Mouse (Mus musculus): Measurements from ENCODE around the gene Rrp12. TPM values are rescaled to one million over a fixed set of nuclear protein-coding genes. Genes with fewer than 3 reads are reported as not detected.
A peak's percentile ranks its signal among the peaks of the same experiment; 100 is the strongest.

Gene Rrp12
- polyA plus RNA-seq, 1 experiment from 2014 or later: 19.6 TPM

DNA sequence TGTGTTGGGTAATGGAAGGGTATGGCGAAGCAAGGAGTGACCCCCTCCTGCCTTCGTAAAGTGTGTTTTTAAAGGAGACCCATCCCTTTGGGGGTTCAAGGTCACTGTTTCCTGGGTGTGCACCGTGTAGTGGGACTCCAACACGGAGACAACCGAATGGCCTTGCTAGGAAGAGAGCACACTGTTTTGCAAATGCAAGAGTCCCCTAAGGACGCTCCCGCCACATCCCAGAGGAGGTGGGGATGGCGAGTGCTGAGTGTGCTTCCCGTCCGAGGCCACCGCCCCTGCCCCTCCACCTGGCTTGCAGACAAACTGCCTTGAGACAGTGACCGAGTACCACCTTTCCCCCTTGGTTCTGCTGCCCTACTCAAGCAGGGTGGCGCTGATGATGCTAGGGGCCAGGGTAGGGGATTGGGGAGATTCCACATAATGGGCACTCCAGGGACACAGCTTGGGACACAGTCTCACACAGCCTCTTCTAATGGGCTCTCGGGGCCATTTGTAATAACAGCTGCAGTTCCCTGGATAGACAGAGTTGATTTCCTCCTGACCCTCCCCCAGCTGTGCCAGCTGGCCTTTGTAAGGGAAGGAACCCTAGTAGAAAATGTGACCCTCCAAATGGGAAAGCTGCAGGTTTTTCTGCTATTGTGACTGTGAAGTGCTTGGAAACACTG lies 64.1 kb downstream of the Rrp12 start:
- H3K9me3 ChIP-seq: no peaks in the 10 kb centered on the region
- H3K4me1 ChIP-seq: peaks cover 26% of the 10 kb centered on the region
- no peak overlapping the region for H3K27ac ChIP-seq
- 0 out of 2 replicates have a peak overlapping the region, but pooled peaks have one; percentile 13 for H3K9ac ChIP-seq
- ATAC-seq (ENCODE audit: low FRiP score, low read depth): no peak
- H3K4me2 ChIP-seq (replicated peaks): peak overlapping the region; percentile 98
- no peaks in the 10 kb centered on the region for H3K36me3 ChIP-seq
- 4% methylated on average over 14 of the region's 14 CpGs for WGBS
- H3K27me3 ChIP-seq: peaks cover 51% of the 10 kb centered on the region
- H3K4me3 ChIP-seq: peak overlapping the region; percentile 73

DNA sequence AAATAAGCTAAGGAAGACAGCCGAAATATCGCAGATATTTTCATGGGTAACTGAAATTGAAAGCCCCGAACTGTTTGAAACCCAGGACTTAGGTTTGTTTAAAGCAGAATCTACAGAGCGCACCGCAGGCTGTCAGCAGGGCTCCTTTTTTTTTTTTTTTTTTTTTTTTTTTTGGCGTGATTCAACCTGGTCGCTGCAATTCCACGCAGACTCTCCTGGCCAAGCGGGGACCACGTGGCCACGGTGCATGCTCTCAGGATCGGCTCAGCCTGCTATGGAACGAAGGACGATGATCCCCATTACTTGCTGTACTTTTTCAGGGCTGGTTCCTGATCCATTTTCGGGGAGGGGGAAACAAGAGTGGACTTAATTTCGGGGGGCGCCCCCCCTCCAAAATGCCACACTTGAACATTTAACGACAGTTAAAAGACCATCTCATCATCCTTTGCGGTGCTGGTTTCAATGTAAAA lies 64.8 kb downstream of the Rrp12 start:
- no peaks in the 10 kb centered on the region for H3K9me3 ChIP-seq
- no peak for ATAC-seq (ENCODE audit: low FRiP score, low read depth)
- H3K4me3 ChIP-seq: peak overlapping the region; percentile 73
- H3K36me3 ChIP-seq: no peaks in the 10 kb centered on the region
- peak overlapping the region; percentile 98 for H3K4me2 ChIP-seq (replicated peaks)
- H3K27ac ChIP-seq: no peak overlapping the region
- H3K9ac ChIP-seq: peak overlapping the region; percentile 77
- peaks cover 45% of the 10 kb centered on the region for H3K27me3 ChIP-seq
- H3K4me1 ChIP-seq: peaks cover 26% of the 10 kb centered on the region
- 1% methylated on average over 19 of the region's 19 CpGs for WGBS

DNA sequence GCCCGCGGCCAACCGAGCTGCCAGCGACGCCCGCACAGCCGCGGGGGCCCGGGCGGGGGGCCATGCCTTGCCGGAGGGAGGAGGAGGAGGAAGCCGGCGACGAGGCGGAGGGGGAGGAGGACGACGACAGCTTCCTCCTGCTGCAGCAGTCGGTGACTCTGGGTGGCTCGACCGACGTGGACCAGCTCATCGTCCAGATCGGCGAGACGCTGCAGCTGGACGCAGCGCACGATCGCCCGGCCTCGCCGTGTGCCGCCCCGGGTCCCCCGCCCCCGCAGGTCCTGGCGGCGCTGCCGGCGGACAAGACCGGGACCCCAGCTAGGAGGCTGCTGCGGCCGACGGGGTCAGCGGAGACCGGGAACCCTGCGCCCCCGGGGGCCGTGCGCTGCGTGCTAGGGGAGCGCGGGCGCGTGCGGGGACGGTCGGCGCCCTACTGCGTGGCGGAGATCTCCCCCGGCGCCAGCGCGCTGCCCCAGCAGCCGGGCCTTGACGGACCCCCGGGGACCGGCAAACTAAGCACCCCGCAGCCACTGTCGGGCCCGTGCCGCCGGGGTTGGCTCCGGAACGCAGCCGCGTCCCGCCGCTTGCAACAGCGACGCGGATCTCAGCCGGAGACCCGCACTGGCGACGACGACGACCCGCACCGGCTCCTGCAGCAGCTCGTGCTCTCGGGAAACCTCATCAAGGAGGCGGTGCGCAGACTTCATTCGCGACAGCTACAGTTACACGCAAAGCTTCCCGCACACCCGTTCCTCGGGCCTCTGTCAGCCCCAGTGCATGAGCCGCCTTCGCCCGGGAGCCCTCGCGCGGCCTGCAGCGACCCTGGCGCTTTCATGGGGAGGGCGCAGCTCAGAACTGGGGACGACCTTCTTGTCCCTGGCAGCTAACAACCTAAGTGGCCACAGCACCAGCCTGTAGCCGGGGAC lies 65.6 kb downstream of the Rrp12 start:
- Histone ChIP-seq H3K9me3 (no peaks in the 10 kb centered on the region), H3K27ac (peak overlapping the region; percentile 79; the same call in 1 of the 2 replicates), H3K4me2 (replicated peaks) (peak overlapping the region; percentile 98), H3K4me3 (peak overlapping the region; percentile 73), H3K27me3 (peaks cover 43% of the 10 kb centered on the region), H3K36me3 (no peaks in the 10 kb centered on the region), H3K4me1 (peaks cover 20% of the 10 kb centered on the region), H3K9ac (peak overlapping the region; percentile 77)
- under 1% methylated on average over 102 of the region's 112 CpGs for WGBS
- ATAC-seq (ENCODE audit: low FRiP score, low read depth): peak; percentile 67

DNA sequence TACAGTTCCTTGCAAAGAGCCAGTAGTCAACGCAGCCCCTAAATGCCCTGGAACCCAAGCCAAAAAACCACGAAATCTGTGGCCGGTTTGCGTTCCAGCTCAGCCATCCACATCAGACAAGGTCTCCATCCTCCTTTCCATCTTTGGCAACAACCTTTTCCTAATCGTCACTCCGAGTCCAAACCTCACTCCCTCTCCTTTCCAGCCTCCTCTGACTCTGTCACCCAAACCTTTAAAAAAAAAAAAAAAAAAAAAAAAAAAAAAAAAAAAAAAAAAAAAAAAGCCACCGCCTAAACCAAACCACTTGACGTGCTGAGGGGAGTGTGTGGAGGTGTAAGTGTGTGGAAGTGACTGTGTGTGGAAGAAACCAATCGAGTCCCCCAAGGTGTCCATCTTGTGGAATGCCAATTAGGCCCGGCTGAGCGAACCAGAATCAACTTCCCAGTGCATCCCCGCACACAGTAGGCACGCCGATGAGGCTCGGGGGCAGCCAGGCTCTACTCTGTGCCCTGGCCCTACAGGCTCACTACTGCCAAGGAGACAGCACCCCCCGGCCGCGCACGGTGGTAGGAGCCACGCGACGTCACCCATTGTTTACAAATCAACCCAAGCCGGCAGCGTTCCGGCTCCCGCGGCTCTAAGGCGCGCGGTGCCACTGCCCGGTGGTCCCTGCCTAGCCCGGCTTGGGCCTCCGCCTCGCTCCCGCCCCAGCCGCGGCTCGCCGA lies 66.4 kb downstream of the Rrp12 start, which contains the start of gene Frat1:
Gene Frat1 (plus strand): TSS at position 590 of the 725 bp plus-strand sequence.
- Histone ChIP-seq H3K27me3 (peaks cover 37% of the 10 kb centered on the region), H3K9me3 (no peaks in the 10 kb centered on the region), H3K4me1 (peaks cover 20% of the 10 kb centered on the region), H3K4me3 (peak within 1 kb of the TSS; percentile 73), H3K4me2 (replicated peaks) (peak within 1 kb of the TSS; percentile 98), H3K36me3 (no peaks in the 10 kb centered on the region), H3K9ac (peak within 1 kb of the TSS; percentile 77), H3K27ac (peak within 1 kb of the TSS; percentile 79)
- peak; percentile 93 for ATAC-seq (ENCODE audit: low FRiP score, low read depth)
- under 1% methylated on average over 39 of the region's 39 CpGs for WGBS

DNA sequence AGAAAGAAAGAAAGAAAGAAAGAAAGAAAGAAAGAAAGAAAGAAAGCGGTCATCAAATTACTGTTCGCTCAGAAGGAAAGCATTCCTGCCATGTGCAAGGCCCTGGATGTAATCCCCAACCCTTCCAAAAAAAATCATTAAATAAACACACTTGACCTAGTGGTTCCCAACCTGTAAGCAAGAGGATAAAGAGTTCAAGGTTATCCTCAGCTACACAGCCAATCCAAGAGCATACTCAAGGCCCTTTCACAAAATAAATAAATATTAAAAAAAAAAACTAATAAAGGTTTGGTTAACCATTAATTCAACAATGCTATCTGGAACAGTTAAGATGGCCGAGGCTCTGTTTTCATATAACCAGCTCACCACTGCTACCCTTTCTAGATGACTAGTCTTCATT lies 67.0 kb downstream of the Rrp12 start:
- ATAC-seq (ENCODE audit: low FRiP score, low read depth): no peak
- H3K27me3 ChIP-seq: peaks cover 37% of the 10 kb centered on the region
- no peaks in the 10 kb centered on the region for H3K9me3 ChIP-seq
- H3K4me3 ChIP-seq: peak overlapping the region; percentile 73
- peak overlapping the region; percentile 98 for H3K4me2 ChIP-seq (replicated peaks)
- H3K9ac ChIP-seq: no peak overlapping the region
- 68% methylated on average over 3 of the region's 3 CpGs for WGBS
- peaks cover 20% of the 10 kb centered on the region for H3K4me1 ChIP-seq
- H3K36me3 ChIP-seq: no peaks in the 10 kb centered on the region
- no peak overlapping the region for H3K27ac ChIP-seq

DNA sequence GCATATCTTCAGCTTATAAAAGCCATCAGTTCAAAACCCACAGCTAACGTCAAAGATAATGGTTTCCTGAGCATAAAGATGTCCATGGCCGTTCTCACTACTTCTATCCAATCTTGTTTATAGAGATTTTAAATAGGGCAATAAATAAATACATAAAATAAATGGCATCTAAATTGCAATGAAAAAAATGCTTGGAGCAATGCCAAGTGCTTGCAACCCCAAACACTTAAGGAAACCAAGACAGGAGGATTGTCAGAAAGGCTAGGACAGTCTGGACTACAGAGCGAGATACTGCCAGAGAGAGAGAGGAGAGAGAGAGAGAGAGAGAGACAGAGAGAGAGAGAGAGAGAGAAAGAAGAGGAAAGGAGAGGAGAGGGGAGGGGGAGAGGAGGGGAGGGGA lies 69.4 kb downstream of the Rrp12 start:
- no peaks in the 10 kb centered on the region for H3K9me3 ChIP-seq
- H3K4me3 ChIP-seq: no peak overlapping the region
- H3K27ac ChIP-seq: no peak overlapping the region
- peaks cover 9% of the 10 kb centered on the region for H3K4me1 ChIP-seq
- H3K9ac ChIP-seq: no peak overlapping the region
- no peak for ATAC-seq (ENCODE audit: low FRiP score, low read depth)
- WGBS: 61% methylated on average over 3 of the region's 3 CpGs
- no peaks in the 10 kb centered on the region for H3K36me3 ChIP-seq
- H3K4me2 ChIP-seq (replicated peaks): no peak overlapping the region
- H3K27me3 ChIP-seq: peaks cover 15% of the 10 kb centered on the region

DNA sequence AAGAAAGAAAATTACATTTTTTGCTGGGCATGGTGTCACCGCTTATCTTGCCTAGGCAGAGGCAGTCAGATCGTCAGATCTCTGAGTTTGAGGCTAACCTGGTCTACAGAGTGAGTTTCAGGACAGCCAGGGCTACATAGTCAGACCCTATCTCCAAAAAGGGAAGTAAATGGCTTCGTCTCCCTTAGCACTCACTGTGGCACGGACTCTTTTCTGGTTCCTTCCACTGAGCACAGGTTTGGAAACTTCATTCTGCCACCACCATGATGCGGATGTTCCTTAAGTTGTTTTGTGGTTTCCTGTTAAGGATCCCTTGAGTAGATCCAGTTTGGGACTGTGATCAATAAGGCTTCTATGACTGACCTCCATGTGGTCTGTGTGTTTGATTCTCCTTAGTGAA lies 71.0 kb downstream of the Rrp12 start:
- 87% methylated on average over 5 of the region's 5 CpGs for WGBS
- no peaks in the 10 kb centered on the region for H3K9me3 ChIP-seq
- H3K27ac ChIP-seq: no peak overlapping the region
- no peak overlapping the region for H3K4me3 ChIP-seq
- H3K9ac ChIP-seq: no peak overlapping the region
- no peaks in the 10 kb centered on the region for H3K36me3 ChIP-seq
- H3K4me2 ChIP-seq (replicated peaks): no peak overlapping the region
- ATAC-seq (ENCODE audit: low FRiP score, low read depth): no peak
- H3K4me1 ChIP-seq: 0 out of 2 replicates have a peak, but pooled peaks cover 4% of the 10 kb centered on the region
- peaks cover 5% of the 10 kb centered on the region; the same call in 1 of the 2 replicates for H3K27me3 ChIP-seq

DNA sequence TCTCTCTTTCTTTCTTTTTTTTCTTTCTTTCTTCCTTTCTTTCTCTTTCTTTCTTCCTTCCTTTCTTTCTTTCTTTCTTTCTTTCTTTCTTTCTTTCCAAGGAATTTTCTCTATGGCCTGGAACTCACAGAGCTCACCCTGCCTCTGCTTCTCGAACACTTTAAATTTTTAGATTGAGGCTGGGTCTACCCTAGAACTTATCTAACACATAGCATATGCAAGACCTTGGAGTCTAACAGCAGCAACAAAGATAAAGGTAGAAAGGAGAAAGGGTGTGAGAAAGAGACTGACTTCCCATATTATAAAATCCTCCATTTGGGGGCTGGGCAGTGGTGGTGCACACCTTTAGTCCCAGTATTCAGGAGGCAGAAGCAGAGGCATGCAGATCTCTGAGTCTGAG lies 73.4 kb downstream of the Rrp12 start:
- no peak for ATAC-seq (ENCODE audit: low FRiP score, low read depth)
- Histone ChIP-seq H3K9me3 (no peaks in the 10 kb centered on the region), H3K4me2 (replicated peaks) (no peak overlapping the region), H3K4me3 (no peak overlapping the region), H3K27ac (no peak overlapping the region), H3K4me1 (0 out of 2 replicates have a peak, but pooled peaks cover 4% of the 10 kb centered on the region), H3K36me3 (no peaks in the 10 kb centered on the region), H3K27me3 (peaks cover 5% of the 10 kb centered on the region; the same call in 1 of the 2 replicates), H3K9ac (no peak overlapping the region)
- 85% methylated on average over 1 of the region's 1 CpGs for WGBS

DNA sequence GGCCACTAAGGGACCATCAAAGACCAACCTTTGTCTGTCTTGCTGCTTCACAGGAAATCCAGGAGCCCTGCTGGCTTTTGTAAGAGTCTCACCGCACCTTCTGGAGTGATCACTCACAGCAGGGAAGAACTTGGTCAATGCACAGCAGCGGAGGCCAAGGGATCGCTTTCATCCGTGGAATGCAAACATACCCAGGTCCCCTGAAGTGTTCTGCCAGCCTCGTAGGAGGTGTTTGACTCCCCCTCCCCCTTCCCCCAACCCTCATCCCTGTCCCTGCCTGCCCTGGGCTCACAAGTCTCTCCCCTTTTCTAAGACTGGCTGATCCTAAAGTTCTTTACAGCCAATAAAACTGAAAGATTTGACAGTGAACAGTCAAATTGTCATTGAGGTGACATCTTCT lies 74.5 kb downstream of the Rrp12 start:
- Histone ChIP-seq H3K4me2 (replicated peaks) (no peak overlapping the region), H3K4me1 (peaks cover 14% of the 10 kb centered on the region; the same call in 1 of the 2 replicates), H3K27me3 (peaks cover 5% of the 10 kb centered on the region; the same call in 1 of the 2 replicates), H3K36me3 (no peaks in the 10 kb centered on the region), H3K9ac (no peak overlapping the region), H3K9me3 (no peaks in the 10 kb centered on the region), H3K4me3 (no peak overlapping the region), H3K27ac (no peak overlapping the region)
- ATAC-seq (ENCODE audit: low FRiP score, low read depth): no peak
- 11% methylated on average over 5 of the region's 5 CpGs for WGBS

DNA sequence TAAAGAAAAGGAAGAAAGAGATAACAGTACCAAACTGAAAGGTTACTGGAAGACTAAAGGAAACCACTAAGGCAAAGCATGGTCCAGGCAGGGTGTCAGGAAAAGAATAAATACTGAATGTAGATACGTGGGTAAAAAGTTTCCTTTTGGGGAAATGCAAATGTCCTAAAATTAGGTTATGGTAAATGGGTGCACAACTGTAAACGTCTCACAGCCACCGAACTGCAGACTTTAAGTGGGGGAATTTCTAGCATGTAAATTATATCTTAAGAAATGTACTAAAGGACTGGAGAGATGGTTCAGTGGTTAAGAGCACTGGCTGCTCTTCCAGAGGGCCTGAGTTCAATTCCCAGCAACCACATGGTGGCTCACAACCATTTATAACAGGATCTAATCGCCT lies 77.2 kb downstream of the Rrp12 start:
- no peak overlapping the region for H3K27ac ChIP-seq
- 0 out of 2 replicates have a peak, but pooled peaks cover 2% of the 10 kb centered on the region for H3K9me3 ChIP-seq
- no peak for ATAC-seq (ENCODE audit: low FRiP score, low read depth)
- no peaks in the 10 kb centered on the region for H3K36me3 ChIP-seq
- H3K27me3 ChIP-seq: peaks cover 5% of the 10 kb centered on the region; the same call in 1 of the 2 replicates
- peaks cover 14% of the 10 kb centered on the region; the same call in 1 of the 2 replicates for H3K4me1 ChIP-seq
- H3K4me3 ChIP-seq: no peak overlapping the region
- 87% methylated on average over 4 of the region's 4 CpGs for WGBS
- no peak overlapping the region for H3K9ac ChIP-seq
- H3K4me2 ChIP-seq (replicated peaks): no peak overlapping the region

DNA sequence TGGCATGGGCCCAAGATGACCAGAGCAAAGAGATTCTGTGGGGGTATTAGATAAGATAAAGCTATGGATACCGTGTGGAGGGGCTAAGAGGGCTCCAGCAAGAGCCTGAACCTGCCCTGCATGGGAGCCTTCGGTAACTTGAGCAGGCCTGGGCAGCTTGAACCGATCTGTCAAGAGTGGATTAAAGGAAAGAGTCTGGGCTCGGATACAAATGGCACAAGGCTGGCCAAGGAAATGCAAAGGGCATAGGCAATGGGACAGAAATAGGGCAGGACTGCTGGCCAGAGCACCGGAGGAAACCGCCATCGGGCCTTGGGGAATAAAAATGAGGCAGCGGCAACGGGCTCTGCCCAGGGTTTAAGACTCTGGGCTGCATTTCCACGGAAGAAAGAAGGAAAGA lies 78.6 kb downstream of the Rrp12 start:
- H3K27me3 ChIP-seq: 0 out of 2 replicates have a peak, but pooled peaks cover 5% of the 10 kb centered on the region
- peaks cover 14% of the 10 kb centered on the region; the same call in 1 of the 2 replicates for H3K4me1 ChIP-seq
- H3K9ac ChIP-seq: no peak overlapping the region
- H3K27ac ChIP-seq: peak overlapping the region; percentile 33; the same call in 1 of the 2 replicates
- no peak overlapping the region for H3K4me3 ChIP-seq
- WGBS: 38% methylated on average over 10 of the region's 10 CpGs
- no peaks in the 10 kb centered on the region for H3K36me3 ChIP-seq
- peak overlapping the region; percentile 11; the same call in 1 of the 2 replicates for H3K4me2 ChIP-seq (replicated peaks)
- ATAC-seq (ENCODE audit: low FRiP score, low read depth): peak; percentile 77
- 0 out of 2 replicates have a peak, but pooled peaks cover 2% of the 10 kb centered on the region for H3K9me3 ChIP-seq
